Mouse (Mus musculus) erythroblast, embryonic 14.5 days (primary cell): ENCODE data around the gene Gtf2ird1.

Experiments used
- GATA1 ChIP-seq: IDR thresholded peaks from 2 replicates; pipeline ENCODE4 v1.6.1; 2012; ENCODE audit warnings: low read length, inconsistent platforms, mixed read lengths
- TAL1 ChIP-seq: IDR thresholded peaks from 3 replicates; pipeline ENCODE4 v1.6.1; 2012; ENCODE audit warnings: low read length, inconsistent platforms, mixed read lengths

DNA sequence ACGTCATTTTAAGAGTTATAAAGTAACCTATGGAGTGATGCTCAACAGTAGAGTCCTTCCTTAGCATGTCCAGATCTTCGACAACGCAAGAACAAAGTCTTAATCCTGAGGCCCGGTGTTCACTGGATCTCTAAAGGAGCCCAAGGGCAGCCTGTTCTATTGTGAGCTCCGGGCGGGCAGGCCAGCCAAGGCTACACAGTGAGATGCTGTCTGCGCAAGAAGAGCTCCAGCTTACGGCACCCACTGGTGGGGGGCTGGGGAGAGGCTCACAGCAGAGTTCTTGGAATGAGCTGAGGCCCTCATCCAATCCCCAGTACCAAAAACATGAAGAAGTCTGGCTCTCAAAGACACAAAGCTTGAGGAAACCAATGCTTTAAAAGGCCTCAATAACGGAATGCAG, 146.3 kb downstream of the Gtf2ird1 start:
- TF ChIP-seq TAL1 (no peak), GATA1 (no peak)
